Mouse (Mus musculus) right cerebral cortex, postnatal 36 days (tissue): ENCODE measurements at regions not wholly inside any gene's neighbourhood (a gene's known extent, or its start where the extent isn't known, plus 50 kb on each side); places are given as distances from the start of the nearest gene placed in this dataset.

Experiments
- DNase-seq, 2 experiments: peaks; one replicate each; pipeline ENCODE4 v3.0.0; 2022; ENCODE audit warnings: low spot score in 2 of 2, mixed read lengths in 1 of 2

- DNase-seq = no peak
Observed at GRCm38 (mm10) chr9:60931290-60931689, 136.9 kb downstream of the Uaca start.

- DNase-seq = no peak
Observed at GRCm38 (mm10) chr9:60936937-60937336, 142.6 kb downstream of the Uaca start.

- DNase-seq = peak; percentile 32 to 45
Observed at GRCm38 (mm10) chr9:60939858-60940804, 145.8 kb downstream of the Uaca start.

- no peak for DNase-seq
Observed at GRCm38 (mm10) chr9:60947363-60947762, 153.0 kb downstream of the Uaca start.

GRCm38 (mm10) chr9:60948531-60949070, 154.3 kb downstream of the Uaca start:
- DNase-seq = no peak

- no peak for DNase-seq
Observed at GRCm38 (mm10) chr9:60950161-60950560, 155.8 kb downstream of the Uaca start.

- DNase-seq = no peak
Observed at GRCm38 (mm10) chr9:60951071-60951561, 156.8 kb downstream of the Uaca start.

- no peak for DNase-seq
Observed at GRCm38 (mm10) chr9:60957438-60957837, 163.1 kb downstream of the Uaca start.

GRCm38 (mm10) chr9:60959537-60959936, 165.2 kb downstream of the Uaca start:
- no peak for DNase-seq

- DNase-seq = no peak
Observed at GRCm38 (mm10) chr9:60962086-60962485, 167.7 kb downstream of the Uaca start.

- no peak for DNase-seq
Observed at GRCm38 (mm10) chr9:60965641-60966040, 171.3 kb downstream of the Uaca start.

- no peak for DNase-seq
Observed at GRCm38 (mm10) chr9:60968281-60969031, 174.1 kb downstream of the Uaca start.

GRCm38 (mm10) chr9:60972201-60972910, 178.0 kb downstream of the Uaca start:
- no peak for DNase-seq

GRCm38 (mm10) chr9:60974546-60974945, 180.2 kb downstream of the Uaca start:
- DNase-seq = no peak

- peak in 1 of 2 experiments; percentile 15 for DNase-seq
Observed at GRCm38 (mm10) chr9:60982383-60983085, 188.2 kb downstream of the Uaca start.

GRCm38 (mm10) chr9:60983246-60983645, 188.9 kb downstream of the Uaca start:
- DNase-seq = no peak

GRCm38 (mm10) chr9:60988113-60988512, 193.8 kb downstream of the Uaca start:
- no peak for DNase-seq

GRCm38 (mm10) chr9:60989670-60990391, 195.5 kb downstream of the Uaca start:
- DNase-seq = no peak

- DNase-seq = peak in 1 of 2 experiments; percentile 13
Observed at GRCm38 (mm10) chr9:60991509-60991908, 197.2 kb downstream of the Uaca start.

GRCm38 (mm10) chr9:60993661-60994060, 199.3 kb downstream of the Uaca start:
- DNase-seq = no peak
